Mouse (Mus musculus): ENCODE results near the gene Ebna1bp2. TPM values are rescaled to one million over a fixed set of nuclear protein-coding genes. Genes with fewer than 3 reads are reported as not detected.

Gene Ebna1bp2
- polyA plus RNA-seq (2014; fragmentation: Nextera tagmentation; extraction: Ambion mirVana) = 239 and 247 TPM in 2 replicates

DNA sequence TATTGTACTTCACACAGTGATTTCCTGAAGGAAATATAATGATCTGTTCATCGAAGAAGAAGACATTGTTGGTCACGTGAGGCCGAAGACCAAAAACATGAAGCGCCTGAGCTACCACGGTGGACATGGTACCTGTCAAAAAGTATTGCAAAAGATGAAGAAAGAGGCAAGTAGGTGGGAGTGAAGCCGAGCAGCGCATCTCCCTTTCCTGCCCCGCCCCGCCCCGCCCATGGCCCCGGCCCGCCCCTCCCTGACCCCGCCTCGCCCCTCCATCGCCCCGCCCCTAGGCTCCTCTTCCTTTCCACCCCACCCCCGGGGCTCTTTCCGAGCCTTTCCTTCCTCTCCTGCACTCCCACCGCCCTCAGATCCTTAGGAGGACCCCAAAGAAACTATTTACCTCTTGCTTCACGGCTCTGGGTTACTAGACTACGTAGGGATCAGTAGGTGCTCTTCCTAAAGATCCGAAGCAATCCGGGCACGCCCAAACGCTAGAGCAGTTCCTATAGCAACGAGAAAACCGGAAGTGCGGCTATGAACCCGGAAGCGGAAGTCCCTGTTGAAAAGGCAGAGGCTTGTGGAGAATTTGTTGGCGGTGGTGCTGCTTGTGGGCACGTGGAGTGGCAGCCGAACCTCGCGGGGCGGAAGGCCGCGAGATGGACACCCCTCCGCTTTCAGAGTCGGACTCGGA lies at the start of gene Ebna1bp2, which contains the start of gene Cfap57:
Gene Ebna1bp2 (plus strand): TSS at position 521 of the 688 bp plus-strand sequence.
Gene Cfap57 (minus strand): TSS at position 499 of the 688 bp plus-strand sequence.
- no peaks in the 10 kb centered on the region for H3K9me3 ChIP-seq (ENCODE audit: control insufficient read depth, low read length)
- H3K4me1 ChIP-seq (replicated peaks; ENCODE audit: control insufficient read depth, insufficient read depth, low read length) = peaks cover 9% of the 10 kb centered on the region; the same call in 1 of the 2 replicates
- peaks cover 24% of the 10 kb centered on the region for H3K36me3 ChIP-seq (ENCODE audit: control insufficient read depth, insufficient read depth, low read length)
- ATAC-seq (replicated peaks; ENCODE audit: low FRiP score) (peak; percentile 92), DNase-seq (ENCODE audit: low spot score) (peak; percentile 87)
- H3K4me2 ChIP-seq = peak within 1 kb of the TSS; percentile 96
- H3K4me3 ChIP-seq (ENCODE audit: low read depth, low read length) = peak within 1 kb of the TSS; percentile 91
- no peak within 1 kb of the TSS for H3K27ac ChIP-seq (ENCODE audit: low read depth, low read length)
- H3K9ac ChIP-seq (ENCODE audit: low read depth, low read length) = peak within 1 kb of the TSS; percentile 81
- no peaks in the 10 kb centered on the region for H3K27me3 ChIP-seq (replicated peaks; ENCODE audit: control insufficient read depth, insufficient read depth, low read length)
- WGBS = under 1% methylated on average over 38 of the region's 41 CpGs

DNA sequence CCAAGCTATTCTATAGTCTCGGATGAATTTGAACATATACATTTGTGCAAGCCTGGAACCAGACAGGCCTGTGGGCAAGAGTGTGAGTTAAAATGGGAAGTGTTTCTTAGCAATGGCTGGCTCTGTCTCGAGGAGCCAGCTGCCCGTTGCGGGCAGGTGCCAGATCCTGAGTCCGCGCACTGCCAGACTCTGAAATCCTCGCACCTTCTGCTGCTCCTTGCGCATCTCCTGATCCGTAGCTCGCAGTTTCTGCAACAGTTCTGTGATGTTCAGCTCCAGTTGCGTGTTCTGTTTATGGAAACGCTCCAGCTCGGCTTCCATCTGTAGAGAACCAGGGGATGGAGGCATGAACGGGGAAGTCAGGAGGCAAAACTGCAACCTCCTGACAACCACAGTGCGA lies 49.2 kb upstream of the Ebna1bp2 start:
- peaks cover 4% of the 10 kb centered on the region; the same call in 1 of the 2 replicates for H3K4me1 ChIP-seq (replicated peaks; ENCODE audit: control insufficient read depth, insufficient read depth, low read length)
- WGBS = 76% methylated on average over 15 of the region's 15 CpGs
- no peak overlapping the region for H3K27ac ChIP-seq (ENCODE audit: low read depth, low read length)
- H3K4me2 ChIP-seq = no peak overlapping the region
- no peak overlapping the region for H3K4me3 ChIP-seq (ENCODE audit: low read depth, low read length)
- H3K27me3 ChIP-seq (replicated peaks; ENCODE audit: control insufficient read depth, insufficient read depth, low read length) = peaks cover 12% of the 10 kb centered on the region
- no peak for ATAC-seq (replicated peaks; ENCODE audit: low FRiP score)
- no peak for DNase-seq (ENCODE audit: low spot score)
- H3K9ac ChIP-seq (ENCODE audit: low read depth, low read length) = no peak overlapping the region
- H3K9me3 ChIP-seq (ENCODE audit: control insufficient read depth, low read length) = no peaks in the 10 kb centered on the region
- H3K36me3 ChIP-seq (ENCODE audit: control insufficient read depth, insufficient read depth, low read length) = no peaks in the 10 kb centered on the region

DNA sequence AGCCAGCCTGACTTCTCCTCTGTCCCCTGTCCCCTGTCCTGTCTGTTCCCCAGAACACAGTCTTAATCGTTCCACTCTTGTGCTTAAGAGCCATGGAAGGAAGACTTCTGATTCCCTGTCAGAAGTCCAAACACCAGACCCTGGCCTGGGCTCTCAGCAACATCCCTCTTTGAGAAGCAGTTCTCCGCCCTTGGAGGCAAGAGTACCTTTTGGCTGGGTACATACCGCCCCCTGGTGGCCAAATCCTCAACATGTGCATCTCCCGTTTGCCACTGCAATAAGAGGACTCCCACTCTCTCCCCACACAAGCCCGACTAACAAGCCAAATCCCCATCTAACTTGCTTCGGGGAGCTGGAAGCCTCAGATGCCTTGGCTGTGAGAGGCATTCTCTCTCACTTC lies 44.5 kb upstream of the Ebna1bp2 start:
- Histone ChIP-seq H3K9me3 (ENCODE audit: control insufficient read depth, low read length) (no peaks in the 10 kb centered on the region), H3K36me3 (ENCODE audit: control insufficient read depth, insufficient read depth, low read length) (no peaks in the 10 kb centered on the region), H3K4me1 (replicated peaks; ENCODE audit: control insufficient read depth, insufficient read depth, low read length) (no peaks in the 10 kb centered on the region), H3K4me2 (no peak overlapping the region), H3K27me3 (replicated peaks; ENCODE audit: control insufficient read depth, insufficient read depth, low read length) (peaks cover 8% of the 10 kb centered on the region), H3K27ac (ENCODE audit: low read depth, low read length) (no peak overlapping the region), H3K9ac (ENCODE audit: low read depth, low read length) (no peak overlapping the region), H3K4me3 (ENCODE audit: low read depth, low read length) (no peak overlapping the region)
- DNase-seq (ENCODE audit: low spot score) (peak; percentile 83), ATAC-seq (replicated peaks; ENCODE audit: low FRiP score) (no peak)
- 8% methylated on average over 6 of the region's 6 CpGs for WGBS

DNA sequence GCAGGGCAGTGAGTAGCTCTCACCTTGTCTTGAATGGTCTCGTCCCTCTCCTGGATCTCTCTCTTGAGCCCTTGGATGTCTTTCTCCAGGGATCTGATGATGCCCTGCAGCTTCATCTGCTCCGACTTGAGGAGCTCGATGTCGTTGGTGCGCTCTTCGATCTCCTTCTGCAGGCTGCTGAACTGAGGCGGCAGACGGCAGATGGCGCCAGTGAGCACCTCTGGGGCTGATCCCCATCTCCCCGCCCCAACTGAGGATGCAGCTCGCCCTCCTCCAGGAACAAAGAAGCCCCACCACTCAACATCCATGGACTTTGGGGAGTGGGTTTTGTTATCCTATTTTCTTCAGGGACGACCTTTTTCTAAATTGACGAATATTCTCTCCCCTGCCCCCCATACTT lies 41.3 kb upstream of the Ebna1bp2 start:
- DNase-seq (ENCODE audit: low spot score) (no peak), ATAC-seq (replicated peaks; ENCODE audit: low FRiP score) (no peak)
- Histone ChIP-seq H3K27me3 (replicated peaks; ENCODE audit: control insufficient read depth, insufficient read depth, low read length) (peaks cover 3% of the 10 kb centered on the region), H3K27ac (ENCODE audit: low read depth, low read length) (no peak overlapping the region), H3K4me2 (no peak overlapping the region), H3K36me3 (ENCODE audit: control insufficient read depth, insufficient read depth, low read length) (no peaks in the 10 kb centered on the region), H3K4me3 (ENCODE audit: low read depth, low read length) (no peak overlapping the region), H3K4me1 (replicated peaks; ENCODE audit: control insufficient read depth, insufficient read depth, low read length) (no peaks in the 10 kb centered on the region), H3K9ac (ENCODE audit: low read depth, low read length) (no peak overlapping the region), H3K9me3 (ENCODE audit: control insufficient read depth, low read length) (no peaks in the 10 kb centered on the region)
- WGBS = 44% methylated on average over 13 of the region's 13 CpGs

DNA sequence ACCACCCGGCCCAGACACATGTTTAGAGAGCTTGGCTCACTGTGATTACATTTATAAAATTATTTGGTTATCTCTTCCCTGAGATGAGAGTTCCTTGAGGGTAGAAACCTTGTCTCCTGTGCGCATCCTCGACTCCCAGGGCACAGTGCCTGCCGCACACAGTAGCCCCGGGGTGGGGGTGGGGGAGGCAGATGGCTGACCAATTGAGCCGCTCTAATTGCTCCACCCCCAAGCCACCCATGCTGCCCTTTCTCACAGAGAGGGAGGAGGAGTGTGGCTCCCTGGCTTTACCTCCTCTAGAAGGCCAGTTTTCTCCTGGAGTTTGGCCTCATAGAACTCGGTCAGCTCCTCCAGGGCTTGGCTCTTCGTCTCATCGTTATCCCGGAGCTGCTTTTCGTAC lies 39.1 kb upstream of the Ebna1bp2 start:
- Histone ChIP-seq H3K27me3 (replicated peaks; ENCODE audit: control insufficient read depth, insufficient read depth, low read length) (no peaks in the 10 kb centered on the region; the same call in 1 of the 2 replicates), H3K4me1 (replicated peaks; ENCODE audit: control insufficient read depth, insufficient read depth, low read length) (no peaks in the 10 kb centered on the region), H3K4me3 (ENCODE audit: low read depth, low read length) (no peak overlapping the region), H3K36me3 (ENCODE audit: control insufficient read depth, insufficient read depth, low read length) (no peaks in the 10 kb centered on the region), H3K27ac (ENCODE audit: low read depth, low read length) (no peak overlapping the region), H3K9me3 (ENCODE audit: control insufficient read depth, low read length) (no peaks in the 10 kb centered on the region), H3K4me2 (no peak overlapping the region), H3K9ac (ENCODE audit: low read depth, low read length) (no peak overlapping the region)
- DNase-seq (ENCODE audit: low spot score) = no peak
- WGBS = 54% methylated on average over 11 of the region's 11 CpGs
- no peak for ATAC-seq (replicated peaks; ENCODE audit: low FRiP score)

DNA sequence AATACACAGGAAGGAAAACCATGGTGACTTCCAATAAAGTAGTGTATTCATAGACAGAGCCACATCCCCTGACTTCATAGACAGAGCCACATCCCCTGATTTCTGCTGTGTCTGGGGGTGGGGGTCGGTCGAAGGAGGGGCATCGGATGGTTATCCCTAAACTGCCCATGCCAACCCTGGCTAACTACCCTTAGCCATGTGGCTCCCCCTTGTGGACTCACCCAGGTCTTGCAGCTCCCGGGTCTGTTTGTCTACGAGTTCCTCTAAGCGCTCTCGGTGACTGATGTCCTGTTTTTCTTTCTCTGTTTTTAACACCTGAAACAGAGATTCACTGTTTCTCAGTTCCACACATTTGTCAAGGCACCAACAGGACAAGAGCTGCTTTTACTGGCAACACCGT lies 38.0 kb upstream of the Ebna1bp2 start:
- DNase-seq (ENCODE audit: low spot score) = no peak
- no peak for ATAC-seq (replicated peaks; ENCODE audit: low FRiP score)
- no peaks in the 10 kb centered on the region; the same call in 1 of the 2 replicates for H3K27me3 ChIP-seq (replicated peaks; ENCODE audit: control insufficient read depth, insufficient read depth, low read length)
- H3K36me3 ChIP-seq (ENCODE audit: control insufficient read depth, insufficient read depth, low read length) = no peaks in the 10 kb centered on the region
- WGBS = 91% methylated on average over 8 of the region's 8 CpGs
- H3K4me1 ChIP-seq (replicated peaks; ENCODE audit: control insufficient read depth, insufficient read depth, low read length) = no peaks in the 10 kb centered on the region
- no peak overlapping the region for H3K4me2 ChIP-seq
- no peak overlapping the region for H3K27ac ChIP-seq (ENCODE audit: low read depth, low read length)
- H3K9me3 ChIP-seq (ENCODE audit: control insufficient read depth, low read length) = no peaks in the 10 kb centered on the region
- no peak overlapping the region for H3K4me3 ChIP-seq (ENCODE audit: low read depth, low read length)
- no peak overlapping the region for H3K9ac ChIP-seq (ENCODE audit: low read depth, low read length)

DNA sequence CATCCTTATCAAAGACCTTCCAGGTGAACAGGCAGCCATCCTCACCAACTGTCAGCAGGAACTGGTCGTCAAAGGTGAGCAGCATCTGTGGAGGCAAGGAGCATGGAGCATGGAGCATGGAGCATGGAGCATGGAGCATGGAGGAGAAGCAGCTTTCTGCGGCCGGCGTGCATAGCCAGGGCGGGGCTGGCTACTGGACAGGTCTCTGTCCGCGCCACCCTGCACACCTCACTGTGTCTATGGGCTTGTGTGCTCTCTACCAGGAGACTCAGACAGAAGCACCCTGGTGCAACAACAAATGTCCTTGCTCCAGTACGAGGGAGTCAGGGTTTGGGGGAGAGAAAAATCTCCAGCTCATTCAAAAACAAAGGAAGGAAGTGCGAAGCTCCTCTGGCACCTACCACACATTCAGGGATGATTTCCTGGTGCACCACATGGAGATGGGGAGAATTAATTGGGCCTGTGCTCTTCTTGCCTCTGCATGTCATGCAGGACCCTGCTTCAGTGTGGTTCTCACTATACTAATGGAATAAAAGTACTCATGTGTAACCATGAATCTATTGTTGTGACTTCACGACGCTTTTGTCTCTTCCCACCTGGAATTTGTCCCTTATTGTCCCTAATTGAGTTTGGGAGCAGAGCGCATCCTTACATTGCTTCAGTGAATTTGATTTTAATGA lies 31.4 kb upstream of the Ebna1bp2 start:
- ATAC-seq (replicated peaks; ENCODE audit: low FRiP score) (no peak), DNase-seq (ENCODE audit: low spot score) (no peak)
- H3K27ac ChIP-seq (ENCODE audit: low read depth, low read length) = no peak overlapping the region
- no peaks in the 10 kb centered on the region for H3K36me3 ChIP-seq (ENCODE audit: control insufficient read depth, insufficient read depth, low read length)
- H3K4me3 ChIP-seq (ENCODE audit: low read depth, low read length) = no peak overlapping the region
- H3K9ac ChIP-seq (ENCODE audit: low read depth, low read length) = no peak overlapping the region
- 65% methylated on average over 12 of the region's 12 CpGs for WGBS
- H3K4me2 ChIP-seq = no peak overlapping the region
- no peaks in the 10 kb centered on the region; the same call in 1 of the 2 replicates for H3K27me3 ChIP-seq (replicated peaks; ENCODE audit: control insufficient read depth, insufficient read depth, low read length)
- H3K4me1 ChIP-seq (replicated peaks; ENCODE audit: control insufficient read depth, insufficient read depth, low read length) = no peaks in the 10 kb centered on the region
- H3K9me3 ChIP-seq (ENCODE audit: control insufficient read depth, low read length) = no peaks in the 10 kb centered on the region

DNA sequence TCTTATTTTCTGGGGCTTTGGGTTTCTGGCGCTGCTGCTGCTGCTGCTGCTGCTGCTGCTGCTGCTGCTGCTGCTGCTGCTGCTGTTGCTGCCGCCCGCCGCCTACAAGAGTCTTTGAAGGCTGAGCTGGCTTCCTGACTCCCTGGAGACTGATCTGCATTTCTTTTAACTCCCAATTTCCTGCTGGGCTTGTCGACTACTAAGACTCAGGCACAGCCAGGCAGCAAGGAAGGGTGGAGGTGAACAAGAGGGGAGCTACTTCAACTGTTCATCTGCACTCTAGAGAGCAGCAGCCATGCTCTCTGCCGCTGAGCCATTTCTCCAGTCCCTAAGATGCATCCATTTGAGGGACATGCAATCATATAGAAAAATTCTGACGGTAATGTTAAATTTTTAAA lies 30.9 kb upstream of the Ebna1bp2 start:
- no peaks in the 10 kb centered on the region for H3K4me1 ChIP-seq (replicated peaks; ENCODE audit: control insufficient read depth, insufficient read depth, low read length)

More for the DNA sequence above, 30.9 kb upstream of the Ebna1bp2 start:
- Histone ChIP-seq H3K27ac (ENCODE audit: low read depth, low read length) (no peak overlapping the region), H3K9ac (ENCODE audit: low read depth, low read length) (no peak overlapping the region), H3K27me3 (replicated peaks; ENCODE audit: control insufficient read depth, insufficient read depth, low read length) (no peaks in the 10 kb centered on the region; the same call in 1 of the 2 replicates), H3K36me3 (ENCODE audit: control insufficient read depth, insufficient read depth, low read length) (no peaks in the 10 kb centered on the region), H3K4me3 (ENCODE audit: low read depth, low read length) (no peak overlapping the region), H3K9me3 (ENCODE audit: control insufficient read depth, low read length) (no peaks in the 10 kb centered on the region), H3K4me2 (no peak overlapping the region)
- 11% methylated on average over 7 of the region's 7 CpGs for WGBS
- DNase-seq (ENCODE audit: low spot score) = no peak
- ATAC-seq (replicated peaks; ENCODE audit: low FRiP score) = no peak
